Mouse (Mus musculus) limb, embryonic 14.5 days (tissue): ENCODE measurements around the gene Megf9. TPM values are rescaled to one million over a fixed set of nuclear protein-coding genes. Genes with fewer than 3 reads are reported as not detected.

Experiments
- ATAC-seq: fragments of 200-750 bp; cut with Nextera tagmentation; 2 replicates; pipeline ENCODE4 v1.8.0; 2017; ENCODE audit warnings: low read depth, moderate number of reproducible peaks, moderate TSS enrichment; ENCODE audit not compliant: low FRiP score
- DNase-seq: peaks from one replicate; pipeline ENCODE4 v3.0.0-alpha.2; 2015; ENCODE audit warnings: low spot score
- H3K27ac ChIP-seq: fragments of 300-500 bp; sonication (generic); replicated peaks from 2 replicates; pipeline ENCODE4 v1.5.1; 2014; ENCODE audit warnings: low read depth, mild to moderate bottlenecking, low read length, moderate library complexity, mixed read lengths
- H3K27me3 ChIP-seq: fragments of 300-500 bp; sonication (generic); 2 replicates; pipeline ENCODE4 v1.6.1; 2014; ENCODE audit warnings: low read length, mixed read lengths; ENCODE audit not compliant: control insufficient read depth, insufficient read depth
- H3K36me3 ChIP-seq: fragments of 300-500 bp; sonication (generic); 2 replicates; pipeline ENCODE4 v1.6.1; 2014; ENCODE audit warnings: mild to moderate bottlenecking, low read length, moderate library complexity, mixed read lengths; ENCODE audit not compliant: control insufficient read depth, insufficient read depth
- H3K4me1 ChIP-seq: fragments of 300-500 bp; sonication (generic); 2 replicates; pipeline ENCODE4 v1.6.1; 2014; ENCODE audit warnings: antibody characterized with exemption, low read length, mixed read lengths; ENCODE audit not compliant: control insufficient read depth, insufficient read depth
- H3K4me2 ChIP-seq: fragments of 300-500 bp; sonication (generic); replicated peaks from 2 replicates; pipeline ENCODE4 v1.6.1; 2014; ENCODE audit warnings: low read depth, mild to moderate bottlenecking, low read length, moderate library complexity; ENCODE audit not compliant: severe bottlenecking
- H3K4me3 ChIP-seq: fragments of 300-500 bp; sonication (generic); replicated peaks from 2 replicates; pipeline ENCODE4 v1.5.1; 2014; ENCODE audit warnings: low read length
- H3K9ac ChIP-seq: fragments of 300-500 bp; sonication (generic); 2 replicates; pipeline ENCODE4 v1.6.1; 2014; ENCODE audit warnings: mild to moderate bottlenecking, low read depth, low read length, moderate library complexity; ENCODE audit not compliant: severe bottlenecking
- H3K9me3 ChIP-seq: fragments of 300-500 bp; sonication (generic); 2 replicates; pipeline ENCODE4 v1.6.1; 2016; ENCODE audit warnings: low read length; ENCODE audit not compliant: control insufficient read depth
- POLR2A ChIP-seq: fragments of 200-500 bp; IDR thresholded peaks from 2 replicates; pipeline ENCODE4 v1.8.0; 2012; ENCODE audit warnings: inconsistent platforms, mild to moderate bottlenecking, moderate library complexity, borderline replicate concordance; ENCODE audit not compliant: insufficient read depth, insufficient read length; ENCODE audit errors: extremely low read depth
- WGBS: fragments of 180-500 bp; shearing (Covaris S2); extraction: QIAGEN DNeasy Blood & Tissue Kit; methylation state at CpG from one replicate; pipeline ENCODE4 v1.1.7; 2014; 5-methylcytosine and 5-hydroxymethylcytosine counted together
- polyA plus RNA-seq, 2 experiments: library from polyadenylated mRNA; depleted of rRNA in 1 of 2; stranded (reverse) in 1 of 2; unstranded in 1 of 2; fragments of >200 nt; fragmentation: Nextera tagmentation in 1 of 2; extraction: Ambion mirVana in 1 of 2; gene quantifications; 2 replicates each; pipeline versions ENCODE4 v1.2.1 to v1.2.3; 2012 to 2014

Megf9 gene
- polyA plus RNA-seq, 2 experiments: 9.2 to 17.3 TPM

DNA sequence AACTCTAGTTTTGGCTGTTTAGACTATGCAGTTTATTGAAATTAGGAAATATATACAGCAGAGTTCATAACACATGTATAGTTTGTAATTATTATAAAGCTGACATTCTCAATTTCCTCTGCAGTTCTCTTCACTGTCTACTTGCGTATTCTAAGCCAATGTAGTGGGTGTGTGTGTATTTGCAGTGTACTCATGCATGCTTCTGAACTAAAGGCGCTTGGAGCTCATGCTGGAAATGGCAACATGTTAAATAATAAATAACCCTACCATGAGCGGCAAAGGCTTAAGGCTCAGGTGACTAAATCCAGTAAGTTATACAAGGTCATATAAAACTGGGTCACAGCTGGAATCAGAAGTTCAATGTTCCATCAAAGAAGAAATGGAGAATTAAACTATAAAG is 46.4 kb downstream of the Megf9 start:
- H3K27me3 ChIP-seq: no peaks in the 10 kb centered on the region
- TF ChIP-seq POLR2A: no peak
- DNase-seq: no peak
- no peaks in the 10 kb centered on the region for H3K9me3 ChIP-seq
- H3K36me3 ChIP-seq: no peaks in the 10 kb centered on the region
- H3K4me1 ChIP-seq: no peaks in the 10 kb centered on the region
- H3K4me3 ChIP-seq: no peak overlapping the region
- WGBS: 42% methylated on average over 3 of the region's 3 CpGs
- no peak overlapping the region for H3K9ac ChIP-seq
- no peak overlapping the region for H3K27ac ChIP-seq
- no peak overlapping the region for H3K4me2 ChIP-seq
- ATAC-seq: no peak

DNA sequence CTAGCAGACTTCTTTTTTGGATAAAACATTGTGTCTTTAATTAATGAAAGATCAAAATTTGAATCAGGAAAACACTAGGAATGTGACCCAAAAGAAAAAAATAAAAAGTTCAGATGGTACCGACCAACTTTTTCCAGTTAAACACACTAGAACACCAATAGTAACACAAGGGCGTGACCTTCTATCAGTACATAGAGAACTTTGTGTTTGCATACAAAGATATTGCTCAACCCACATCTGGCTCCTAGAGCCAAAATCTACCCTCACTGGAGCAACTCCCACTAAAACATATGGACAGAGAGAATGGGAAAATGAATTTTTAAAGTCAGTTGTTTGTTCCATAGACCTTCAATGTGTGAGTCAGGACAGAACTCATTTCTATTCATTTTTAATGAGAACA is 50.7 kb downstream of the Megf9 start:
- ATAC-seq (no peak), DNase-seq (no peak)
- no peaks in the 10 kb centered on the region for H3K36me3 ChIP-seq
- H3K4me2 ChIP-seq: no peak overlapping the region
- no peak for TF ChIP-seq POLR2A
- no peaks in the 10 kb centered on the region for H3K4me1 ChIP-seq
- WGBS: 83% methylated on average over 2 of the region's 2 CpGs
- no peaks in the 10 kb centered on the region for H3K9me3 ChIP-seq
- H3K9ac ChIP-seq: no peak overlapping the region
- H3K4me3 ChIP-seq: no peak overlapping the region
- H3K27me3 ChIP-seq: no peaks in the 10 kb centered on the region
- no peak overlapping the region for H3K27ac ChIP-seq

DNA sequence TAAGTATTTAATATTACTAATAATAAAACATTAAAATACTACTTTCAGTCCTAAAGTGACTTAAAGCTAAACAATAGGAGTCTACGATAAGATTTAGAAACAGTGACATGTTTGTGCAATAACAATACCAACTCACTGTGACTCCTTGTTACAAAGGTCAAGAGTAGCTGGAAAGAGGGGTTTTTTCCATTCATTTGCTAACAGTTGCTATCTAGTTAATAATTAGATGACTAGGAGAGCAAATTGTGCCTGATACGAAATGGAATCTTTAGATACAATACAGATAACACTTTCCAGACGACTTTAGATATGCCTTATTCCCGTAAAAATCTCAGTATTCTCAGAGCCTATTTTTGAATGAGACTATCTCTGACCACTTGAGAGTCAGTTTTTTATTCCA is 52.9 kb downstream of the Megf9 start:
- no peak for ATAC-seq
- no peak overlapping the region for H3K9ac ChIP-seq

DNA sequence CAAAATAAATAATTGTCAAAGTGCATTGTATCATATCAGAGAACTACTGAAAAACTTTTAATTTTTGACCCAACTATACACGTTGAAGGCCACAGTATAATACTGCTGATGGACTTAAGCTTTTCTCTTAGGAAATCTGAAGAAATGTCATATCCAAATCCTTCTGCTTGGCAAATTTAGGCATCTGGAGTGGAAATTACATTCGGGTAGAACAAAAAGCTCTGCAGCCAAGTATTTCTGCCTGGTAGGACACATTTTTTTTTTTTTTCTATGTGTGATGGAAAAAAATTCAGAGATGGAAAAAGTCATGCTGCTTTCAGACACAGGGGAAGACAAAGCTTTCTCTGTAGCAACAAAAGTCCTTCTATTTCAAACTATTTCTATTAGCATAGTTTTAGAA is 63.4 kb downstream of the Megf9 start:
- Histone ChIP-seq H3K4me3 (no peak overlapping the region), H3K4me2 (no peak overlapping the region), H3K27me3 (no peaks in the 10 kb centered on the region), H3K9ac (no peak overlapping the region), H3K27ac (no peak overlapping the region), H3K9me3 (no peaks in the 10 kb centered on the region), H3K36me3 (no peaks in the 10 kb centered on the region), H3K4me1 (no peaks in the 10 kb centered on the region)
- DNase-seq: no peak
- ATAC-seq: no peak
- TF ChIP-seq POLR2A: no peak
- WGBS: 68% methylated on average over 2 of the region's 2 CpGs

More for the DNA sequence above, 52.9 kb downstream of the Megf9 start:
- H3K4me1 ChIP-seq: no peaks in the 10 kb centered on the region
- H3K27me3 ChIP-seq: no peaks in the 10 kb centered on the region
- no peaks in the 10 kb centered on the region for H3K36me3 ChIP-seq
- WGBS: 88% methylated on average over 4 of the region's 4 CpGs
- no peak for DNase-seq
- no peak overlapping the region for H3K4me2 ChIP-seq
- no peaks in the 10 kb centered on the region for H3K9me3 ChIP-seq
- no peak for TF ChIP-seq POLR2A
- H3K27ac ChIP-seq: no peak overlapping the region
- no peak overlapping the region for H3K4me3 ChIP-seq

DNA sequence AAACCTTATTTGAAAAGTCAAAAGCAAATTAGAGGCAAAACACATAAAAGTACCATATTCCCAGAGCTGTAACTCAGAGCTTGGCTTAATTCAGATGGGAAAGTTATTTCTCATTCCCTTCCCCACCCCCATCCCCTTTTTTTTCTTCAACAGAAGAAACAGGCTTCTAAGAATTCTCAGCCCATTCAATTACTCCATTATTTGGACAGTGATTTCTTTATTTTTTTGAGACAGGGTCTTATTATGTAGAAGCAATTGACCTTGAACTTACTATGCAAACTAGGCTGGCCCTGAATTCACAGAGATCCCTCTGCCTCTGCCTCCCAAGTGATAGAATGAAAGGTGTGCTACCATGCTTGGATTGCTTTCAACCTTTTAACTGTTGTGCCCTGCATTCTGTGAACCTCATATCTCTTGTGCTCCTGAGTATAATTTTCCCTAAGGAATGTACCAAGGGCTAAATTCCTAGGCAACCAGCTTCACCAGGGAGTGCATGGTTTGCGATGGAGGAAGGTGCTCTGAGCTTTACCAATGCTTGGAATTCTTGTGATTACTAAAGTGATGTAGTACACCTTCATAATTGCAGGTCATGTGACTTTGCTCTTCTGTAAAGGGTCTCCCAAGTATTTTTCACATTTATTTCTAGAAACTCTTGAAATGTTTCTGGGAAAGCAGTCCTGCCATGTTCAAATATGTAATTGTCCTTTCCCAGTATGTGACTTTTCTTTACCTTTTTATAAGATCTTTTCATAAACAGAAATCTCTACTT is 68.7 kb downstream of the Megf9 start:
- no peak overlapping the region for H3K27ac ChIP-seq
- WGBS: 100% methylated on average over 1 of the region's 1 CpGs
- no peak for TF ChIP-seq POLR2A
- H3K36me3 ChIP-seq: no peaks in the 10 kb centered on the region
- no peaks in the 10 kb centered on the region for H3K9me3 ChIP-seq
- no peak overlapping the region for H3K4me2 ChIP-seq
- no peak overlapping the region for H3K9ac ChIP-seq
- no peak overlapping the region for H3K4me3 ChIP-seq
- no peak for ATAC-seq
- DNase-seq: no peak
- H3K27me3 ChIP-seq: no peaks in the 10 kb centered on the region
- 0 out of 2 replicates have a peak, but pooled peaks cover 3% of the 10 kb centered on the region for H3K4me1 ChIP-seq
